Mouse (Mus musculus): ENCODE data around the gene Fbxo11.

Fbxo11 gene

DNA sequence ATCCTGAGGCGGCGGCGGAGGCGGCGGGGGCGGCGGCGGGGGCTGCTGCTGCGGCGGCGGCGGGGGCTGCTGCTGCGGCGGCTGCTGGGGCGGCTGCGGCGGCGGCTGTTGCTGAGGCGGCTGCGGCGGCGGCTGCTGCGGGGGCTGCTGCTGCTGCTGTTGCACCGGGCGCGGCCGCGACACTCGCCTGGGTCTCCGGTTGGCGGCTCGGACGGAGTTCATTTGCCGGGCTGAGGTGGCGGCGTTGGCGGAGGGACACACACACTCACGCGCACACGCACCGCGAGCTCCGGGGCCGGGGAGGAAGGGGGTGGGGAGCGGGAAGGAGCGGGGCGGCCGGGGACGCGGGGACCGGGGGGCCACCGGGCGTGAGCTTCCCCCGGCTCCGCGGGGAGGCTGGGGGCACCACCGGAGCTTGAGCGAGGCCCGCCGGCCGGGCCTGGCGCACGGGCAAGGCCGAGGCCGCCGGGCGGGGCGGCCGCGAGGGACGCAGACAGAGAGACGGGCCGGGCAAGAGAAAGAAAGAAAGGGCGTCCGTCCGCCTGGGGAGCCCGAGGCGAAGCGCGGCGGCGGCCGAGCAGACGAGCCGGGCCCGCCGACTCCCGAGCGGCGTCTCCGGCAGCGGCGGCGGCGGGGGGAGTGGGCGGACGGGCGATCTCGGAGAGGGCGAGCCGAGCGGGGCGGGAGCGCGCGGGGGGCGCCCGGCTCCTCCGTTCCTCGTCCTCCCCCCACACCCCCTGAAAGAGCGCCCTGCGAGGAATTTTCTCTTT lies at the start of gene Fbxo11:
TSS of gene Fbxo11 (minus strand) at position 261 of the 770 bp plus-strand sequence.
- CTCF ChIA-PET, result interaction anchor here (0.6 to 1.3 kb wide), 2 partner anchors 10 to 245 kb away, joined by 4 to 9 read pairs; no protein-coding TSS in a partner anchor

DNA sequence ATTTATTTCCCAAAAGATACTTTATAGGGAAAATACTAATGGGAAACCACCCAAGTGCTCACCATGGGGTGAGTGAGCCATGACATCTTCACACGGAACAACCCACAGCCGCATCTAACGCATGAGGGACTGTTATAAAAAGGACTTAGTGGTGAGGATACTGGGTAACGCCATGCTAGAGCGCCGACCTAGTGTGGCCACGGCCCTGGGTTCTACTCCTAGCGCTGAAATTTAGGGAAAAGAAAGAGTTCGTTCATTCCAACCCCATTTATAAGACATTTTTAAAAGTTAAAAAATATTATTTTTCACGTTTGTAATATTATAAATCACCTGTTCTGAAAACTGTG lies 48.8 kb upstream of the Fbxo11 start:
- CTCF ChIA-PET, result interaction anchor here (1.2 kb wide), 1 partner anchor 138 kb away, joined by 4 read pairs; no protein-coding TSS in a partner anchor

GRCm38 (mm10) chr17:88113015-88113882 lies 48.2 kb upstream of the Fbxo11 start:
- CTCF ChIA-PET, result no interaction called here

- CTCF ChIA-PET, result interaction anchor here (0.7 to 1.3 kb wide), 4 partner anchors 12 to 139 kb away, joined by 3 to 16 read pairs (median 4); no protein-coding TSS in a partner anchor
These were observed 47.0 kb upstream of the Fbxo11 start for GRCm38 (mm10) chr17:88111865-88112645.

DNA sequence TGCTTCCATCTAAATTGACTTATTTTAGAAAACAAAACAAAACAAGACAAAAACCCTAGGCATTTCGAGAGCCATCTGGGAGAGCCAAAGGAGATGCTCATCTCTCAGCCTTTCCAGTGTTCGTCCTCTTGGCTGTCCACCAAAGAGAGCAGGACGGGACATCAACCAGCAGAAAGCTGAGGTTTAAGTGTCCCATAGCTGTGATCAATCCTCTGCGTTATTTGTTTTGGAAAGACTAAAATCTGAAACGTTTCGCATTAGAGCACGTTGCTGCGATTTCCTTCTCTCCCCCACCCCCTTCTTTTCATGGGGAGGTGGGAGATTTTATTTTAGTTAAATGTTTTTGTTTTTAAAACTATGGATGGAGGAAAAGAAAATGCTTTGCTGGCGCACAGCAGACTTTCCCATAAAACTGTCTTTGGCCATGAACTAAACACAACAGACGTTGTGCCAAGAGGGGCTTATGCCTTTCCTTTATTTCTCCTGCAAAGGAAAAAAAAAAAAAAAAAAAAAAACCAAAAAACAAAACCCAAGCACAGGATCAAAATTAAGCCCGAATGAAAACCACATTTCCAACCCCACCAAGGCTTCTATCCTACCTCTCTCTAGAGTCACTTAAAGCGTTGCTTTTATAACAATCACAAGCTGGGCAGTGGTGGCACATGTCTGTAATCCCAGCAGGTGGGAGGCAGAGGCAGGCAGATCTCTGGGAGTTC lies 46.1 kb upstream of the Fbxo11 start:
- CTCF ChIA-PET, result interaction anchor here (0.6 to 1.3 kb wide), 4 partner anchors 13 to 140 kb away, joined by 3 to 16 read pairs (median 4); no protein-coding TSS in a partner anchor

GRCm38 (mm10) chr17:88107708-88108107 lies 42.6 kb upstream of the Fbxo11 start:
- CTCF ChIA-PET, result no interaction called here

GRCm38 (mm10) chr17:88106365-88106764 lies 41.3 kb upstream of the Fbxo11 start:
- CTCF ChIA-PET, result interaction anchor here (0.6 kb wide), 1 partner anchor 84 kb away, joined by 3 read pairs; no protein-coding TSS in a partner anchor

DNA sequence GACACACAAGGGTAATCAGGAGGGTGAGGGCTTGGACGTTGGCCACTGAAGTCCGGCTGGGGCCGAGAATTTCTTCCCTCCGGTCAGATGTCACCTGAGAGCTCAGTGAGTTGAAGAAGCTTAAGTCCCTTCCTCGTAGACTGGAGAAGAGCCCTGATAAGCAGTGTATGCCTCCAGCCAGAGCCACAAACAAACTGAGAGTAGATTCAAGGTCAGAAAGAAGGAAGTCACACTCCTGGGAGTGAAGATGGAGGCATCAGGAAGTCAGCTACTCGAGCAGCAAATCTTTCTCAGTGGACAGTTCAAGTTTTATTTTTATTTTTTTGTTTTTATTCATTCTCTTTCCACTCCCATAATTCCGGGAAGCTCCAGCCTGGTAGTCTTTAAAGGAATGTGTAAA lies 37.5 kb upstream of the Fbxo11 start:
- CTCF ChIA-PET, result no interaction called here

DNA sequence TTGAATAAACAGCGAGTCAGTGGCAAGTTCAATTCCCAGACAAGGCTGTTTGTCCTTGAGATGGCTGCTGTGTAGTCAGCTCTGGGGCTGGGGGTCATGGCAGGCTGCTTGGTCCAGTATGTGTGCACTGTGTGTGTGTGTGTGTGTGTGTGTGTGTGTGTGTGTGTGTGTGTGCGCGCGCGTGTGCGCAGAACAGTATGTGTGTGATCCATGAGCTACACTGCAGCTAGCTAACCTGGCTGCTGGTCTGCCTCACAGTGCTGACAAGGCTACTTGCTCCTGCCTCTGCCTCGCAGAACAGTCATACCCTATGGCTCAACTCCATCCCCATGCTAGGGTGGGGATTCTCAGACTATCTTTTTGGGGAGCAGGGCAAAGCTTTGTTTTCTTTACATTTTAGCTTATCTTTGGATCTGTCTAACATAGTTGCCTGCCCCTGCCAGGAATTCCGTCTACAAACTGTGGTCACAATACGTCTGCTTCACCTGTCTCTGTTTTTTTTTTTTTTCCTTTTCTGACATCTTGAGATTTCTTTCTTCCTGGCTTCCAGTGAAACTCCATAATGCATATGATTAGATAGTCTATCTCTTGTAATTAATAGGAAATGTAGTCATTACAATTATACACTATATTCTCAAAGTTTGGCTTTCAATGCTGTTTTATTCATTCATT lies 33.2 kb upstream of the Fbxo11 start:
- CTCF ChIA-PET, result interaction anchor here (0.6 kb wide), 2 partner anchors 40 to 123 kb away, joined by 4 to 6 read pairs; no protein-coding TSS in a partner anchor

DNA sequence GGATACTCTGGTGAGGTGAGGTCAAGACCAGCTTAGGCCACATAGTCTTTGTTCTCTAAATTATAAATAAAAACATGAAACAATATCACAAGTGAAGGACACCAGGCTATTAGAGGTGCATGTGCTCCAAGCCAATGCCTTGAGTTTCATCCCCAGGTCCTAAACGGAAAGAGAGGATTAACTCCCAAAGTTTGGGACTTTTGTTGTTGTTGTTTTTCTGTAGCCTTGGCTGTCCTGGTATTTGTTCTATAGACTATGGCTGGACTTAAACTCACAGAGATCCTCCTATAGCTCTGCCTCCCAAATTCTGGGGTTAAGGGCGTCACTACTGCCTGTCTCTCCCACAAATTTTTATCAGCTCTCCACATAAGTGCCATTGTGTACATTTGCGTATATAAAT lies 32.5 kb upstream of the Fbxo11 start:
- CTCF ChIA-PET, result no interaction called here

DNA sequence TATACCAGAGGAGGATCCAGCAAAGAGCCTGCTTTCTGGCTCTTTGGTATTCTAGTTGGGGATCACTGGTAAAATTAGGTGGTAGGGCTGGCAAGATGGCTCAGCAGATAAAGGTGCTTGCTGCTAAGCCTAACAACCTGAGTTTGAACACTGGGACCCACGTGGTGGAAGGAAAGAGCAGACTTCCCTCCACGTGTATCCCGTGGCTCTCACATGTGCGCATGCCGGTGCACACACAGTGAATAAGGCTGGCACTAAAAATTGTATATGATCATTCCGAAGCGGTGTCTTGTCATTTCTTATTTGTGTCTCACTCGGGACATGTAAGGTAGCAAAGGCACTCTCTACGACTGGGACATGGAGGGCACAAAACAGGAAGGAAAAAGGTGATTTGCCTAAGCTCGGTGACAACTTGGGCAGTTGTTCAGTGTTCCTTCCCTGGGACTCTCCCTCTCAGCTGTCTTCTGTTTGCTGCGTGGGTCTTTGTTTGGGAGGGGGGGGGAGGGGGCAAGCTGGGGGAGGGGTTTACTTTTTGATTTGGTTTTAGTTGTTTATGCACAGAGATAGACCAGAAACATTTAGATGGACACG lies 31.8 kb upstream of the Fbxo11 start:
- CTCF ChIA-PET, result no interaction called here

GRCm38 (mm10) chr17:88095517-88096198 lies 30.6 kb upstream of the Fbxo11 start:
- CTCF ChIA-PET, result no interaction called here

DNA sequence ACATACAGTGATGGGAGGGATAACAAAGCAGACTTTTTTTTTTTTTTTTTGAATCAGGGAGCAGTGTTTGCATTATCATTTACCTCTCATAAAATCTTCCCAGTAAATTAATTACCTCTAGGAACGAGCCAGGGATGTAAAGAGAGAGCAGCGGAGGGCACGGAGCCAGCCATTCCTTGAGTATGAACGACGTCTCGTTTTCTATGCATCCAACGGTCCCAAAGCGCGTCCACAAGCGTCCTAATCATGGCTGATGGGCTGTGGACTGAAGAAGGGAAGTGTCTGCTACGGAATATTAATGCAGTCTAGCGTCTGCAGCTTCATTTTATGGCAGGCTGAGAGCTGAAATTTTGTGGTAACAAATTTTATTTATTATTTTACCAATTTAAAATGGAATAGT lies 29.2 kb upstream of the Fbxo11 start:
- CTCF ChIA-PET, result no interaction called here

GRCm38 (mm10) chr17:88093798-88094197 lies 28.7 kb upstream of the Fbxo11 start:
- CTCF ChIA-PET, result no interaction called here

GRCm38 (mm10) chr17:88085976-88086375 lies 20.9 kb upstream of the Fbxo11 start:
- CTCF ChIA-PET, result no interaction called here

DNA sequence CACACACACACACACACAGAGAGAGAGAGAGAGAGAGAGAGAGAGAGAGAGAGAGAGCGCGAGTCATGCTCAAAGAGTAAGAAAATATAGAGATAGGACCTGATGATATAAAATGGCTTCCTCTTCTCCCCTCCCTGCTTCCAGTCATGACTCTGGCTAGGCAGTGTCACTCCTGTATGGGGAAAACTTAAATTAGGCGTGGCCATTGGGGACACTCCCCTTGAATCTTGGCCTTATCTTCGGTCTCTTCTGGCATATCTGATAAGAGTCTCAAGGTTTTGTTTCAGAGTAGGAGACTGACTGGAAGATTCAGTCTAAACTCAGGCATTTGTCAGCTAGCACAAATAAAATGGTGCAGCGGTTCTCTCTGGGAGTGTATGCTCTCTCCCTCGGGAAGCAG lies 16.4 kb upstream of the Fbxo11 start:
- CTCF ChIA-PET, result no interaction called here

- CTCF ChIA-PET, result no interaction called here
These were observed 14.7 kb upstream of the Fbxo11 start for GRCm38 (mm10) chr17:88079771-88080170.

DNA sequence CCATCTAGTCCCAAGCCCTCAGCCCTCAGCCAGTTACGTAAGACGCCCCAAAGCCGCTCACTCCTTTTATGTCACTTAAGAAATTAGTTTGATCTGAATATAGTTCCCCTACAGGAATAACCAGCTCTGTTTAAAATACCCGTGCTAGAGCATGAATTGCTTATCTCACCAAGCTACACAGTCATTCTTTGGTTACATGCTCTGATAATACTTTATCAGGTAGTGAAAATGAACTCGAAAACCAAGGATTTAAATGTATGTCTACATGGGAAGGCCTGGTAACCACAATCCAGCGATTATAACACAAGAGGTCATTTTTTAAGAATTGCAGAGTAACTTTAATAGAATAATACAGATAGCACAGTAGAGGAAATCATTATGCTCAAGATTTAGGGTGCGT lies 7.0 kb upstream of the Fbxo11 start:
- CTCF ChIA-PET, result interaction anchor here (0.6 to 0.7 kb wide), 2 partner anchors 18 to 78 kb away, joined by 3 read pairs; no protein-coding TSS in a partner anchor

- CTCF ChIA-PET, result no interaction called here
These were observed 3.1 kb upstream of the Fbxo11 start for GRCm38 (mm10) chr17:88068024-88068719.

All from spleen, embryonic (tissue).